Mouse (Mus musculus): Measurements from ENCODE around the gene Nkx3-2. TPM values are rescaled to one million over a fixed set of nuclear protein-coding genes. Genes with fewer than 3 reads are reported as not detected.

Nkx3-2 gene
- total RNA-seq, 1 experiment = 0.13 TPM

DNA sequence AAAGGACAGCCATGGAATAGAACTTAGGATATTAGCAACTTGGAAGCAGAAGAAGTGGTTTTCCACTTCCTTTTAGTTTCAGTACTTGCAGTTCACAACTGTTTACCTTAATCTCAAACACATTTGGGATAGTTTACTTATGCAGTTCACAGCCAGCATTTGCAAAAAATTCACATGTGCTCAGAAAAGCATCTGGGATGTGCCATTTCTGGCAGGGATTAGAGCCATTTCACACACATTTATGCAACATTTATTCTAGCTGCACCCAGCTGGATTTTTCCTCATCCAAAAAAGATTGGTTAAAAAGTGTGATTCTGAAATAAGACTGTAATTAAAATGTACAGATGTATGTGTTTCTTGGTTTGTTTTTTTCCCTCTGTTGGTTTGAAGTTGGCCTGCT is 30.1 kb upstream of the Nkx3-2 start:
- Histone ChIP-seq H3K27ac (ENCODE audit: insufficient read depth, low read depth, low read length, poor library complexity, severe bottlenecking) (no peak overlapping the region), H3K36me3 (ENCODE audit: control insufficient read depth, insufficient read depth, low read length, poor library complexity, severe bottlenecking) (peaks cover 5% of the 10 kb centered on the region; the same call in 1 of the 2 replicates), H3K9me3 (ENCODE audit: control insufficient read depth, insufficient read depth, low read depth, low read length) (no peaks in the 10 kb centered on the region), H3K9ac (ENCODE audit: insufficient read depth, low read depth, low read length, poor library complexity, severe bottlenecking) (no peak overlapping the region), H3K4me1 (ENCODE audit: control insufficient read depth in 2 of 2, insufficient read depth in 2 of 2, low read length in 2 of 2, poor library complexity in 1 of 2) (no peaks in the 10 kb centered on the region), H3K4me3 (ENCODE audit: insufficient read depth in 1 of 2, low read depth in 1 of 2, low read length in 2 of 2, poor library complexity in 1 of 2, severe bottlenecking in 1 of 2) (no peak overlapping the region)
- no peak for TF ChIP-seq ZNF384 (IDR thresholded peaks at IDR 0.05; ENCODE audit: low read depth, low read length)
- no peak for TF ChIP-seq ZC3H11A (IDR thresholded peaks at IDR 0.05; ENCODE audit: borderline replicate concordance, low read depth, low read length)
- no peak for TF ChIP-seq MAFK (IDR thresholded peaks at IDR 0.05; ENCODE audit: insufficient read depth, low read depth, low read length)
- no peak for TF ChIP-seq CHD2 (IDR thresholded peaks at IDR 0.05; ENCODE audit: low read depth, low read length)
- TF ChIP-seq HCFC1 (IDR thresholded peaks at IDR 0.05; ENCODE audit: borderline replicate concordance, insufficient read depth, low read length) = no peak
- DNase-seq (ENCODE audit: low read depth, low spot score) = no peak
- in situ Hi-C loops (cut with MboI; ENCODE audit: low sequenced_read_pairs in 2 of 2, unreplicated experiment in 2 of 2) = loop anchor here in 1 of 2 experiments (25.0 kb wide), 2 partner anchors 657 to 732 kb away; no protein-coding TSS in a partner anchor

DNA sequence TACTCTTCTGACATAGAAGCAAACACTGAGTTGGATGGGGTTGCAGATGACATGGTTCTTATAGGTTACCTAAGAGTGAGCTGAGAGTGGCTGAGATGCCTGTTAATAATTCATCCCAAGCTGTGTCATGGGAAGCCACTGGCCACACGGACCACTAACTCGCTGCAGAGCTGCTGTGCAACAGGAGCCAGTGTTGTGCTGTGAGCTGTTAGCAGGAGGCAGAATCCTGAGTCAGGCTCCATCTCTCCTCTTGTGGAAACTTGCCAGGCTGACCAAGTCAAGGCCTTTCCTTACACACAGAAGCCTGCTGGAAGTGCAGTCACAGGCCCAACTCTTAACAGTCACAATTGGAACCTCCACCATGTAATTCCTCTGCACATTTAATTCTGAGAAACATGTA is 26.2 kb upstream of the Nkx3-2 start:
- TF ChIP-seq ZNF384 (IDR thresholded peaks at IDR 0.05; ENCODE audit: low read depth, low read length) (no peak), CHD2 (IDR thresholded peaks at IDR 0.05; ENCODE audit: low read depth, low read length) (no peak), ZC3H11A (IDR thresholded peaks at IDR 0.05; ENCODE audit: borderline replicate concordance, low read depth, low read length) (no peak), MAFK (IDR thresholded peaks at IDR 0.05; ENCODE audit: insufficient read depth, low read depth, low read length) (no peak), HCFC1 (IDR thresholded peaks at IDR 0.05; ENCODE audit: borderline replicate concordance, insufficient read depth, low read length) (no peak)

DNA sequence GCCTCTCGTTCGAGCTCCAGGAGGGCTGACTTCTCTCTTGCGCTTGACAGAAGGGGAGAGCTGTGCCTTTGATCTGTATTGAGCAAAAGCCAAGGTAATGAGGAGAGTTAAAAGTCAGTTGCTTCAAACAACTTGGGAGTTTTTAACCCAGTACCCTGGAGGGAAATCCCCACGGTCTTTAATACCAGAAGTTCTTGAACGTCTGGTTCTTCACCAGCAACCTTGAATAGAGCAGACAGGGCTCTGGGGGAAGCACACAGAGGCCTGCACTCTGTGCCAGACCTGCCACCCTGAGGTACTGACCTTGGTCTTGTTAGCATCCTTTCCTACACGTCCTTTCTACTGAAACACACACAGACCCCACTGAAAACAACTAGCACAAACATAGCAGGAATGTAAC is 24.6 kb upstream of the Nkx3-2 start:
- no peak for DNase-seq (ENCODE audit: low read depth, low spot score)
- H3K9ac ChIP-seq (ENCODE audit: insufficient read depth, low read depth, low read length, poor library complexity, severe bottlenecking) = no peak overlapping the region
- peaks cover 13% of the 10 kb centered on the region for H3K36me3 ChIP-seq (ENCODE audit: control insufficient read depth, insufficient read depth, low read length, poor library complexity, severe bottlenecking)
- in situ Hi-C loops (cut with MboI; ENCODE audit: low sequenced_read_pairs in 2 of 2, unreplicated experiment in 2 of 2) = loop anchor here in 1 of 2 experiments (25.0 kb wide), 2 partner anchors 652 to 727 kb away; no protein-coding TSS in a partner anchor
- TF ChIP-seq HCFC1 (IDR thresholded peaks at IDR 0.05; ENCODE audit: borderline replicate concordance, insufficient read depth, low read length) (no peak), ZC3H11A (IDR thresholded peaks at IDR 0.05; ENCODE audit: borderline replicate concordance, low read depth, low read length) (no peak), ZNF384 (IDR thresholded peaks at IDR 0.05; ENCODE audit: low read depth, low read length) (no peak), CHD2 (IDR thresholded peaks at IDR 0.05; ENCODE audit: low read depth, low read length) (no peak)
- H3K27ac ChIP-seq (ENCODE audit: insufficient read depth, low read depth, low read length, poor library complexity, severe bottlenecking) = no peak overlapping the region
- no peak overlapping the region for H3K4me3 ChIP-seq (ENCODE audit: insufficient read depth in 1 of 2, low read depth in 1 of 2, low read length in 2 of 2, poor library complexity in 1 of 2, severe bottlenecking in 1 of 2)
- no peaks in the 10 kb centered on the region for H3K4me1 ChIP-seq (ENCODE audit: control insufficient read depth in 2 of 2, insufficient read depth in 2 of 2, low read length in 2 of 2, poor library complexity in 1 of 2)
- no peaks in the 10 kb centered on the region for H3K9me3 ChIP-seq (ENCODE audit: control insufficient read depth, insufficient read depth, low read depth, low read length)

More for the DNA sequence above, 26.2 kb upstream of the Nkx3-2 start:
- no peaks in the 10 kb centered on the region for H3K9me3 ChIP-seq (ENCODE audit: control insufficient read depth, insufficient read depth, low read depth, low read length)
- in situ Hi-C loops (cut with MboI; ENCODE audit: low sequenced_read_pairs in 2 of 2, unreplicated experiment in 2 of 2) = loop anchor here in 1 of 2 experiments (25.0 kb wide), 2 partner anchors 653 to 728 kb away; no protein-coding TSS in a partner anchor
- peaks cover 15% of the 10 kb centered on the region for H3K36me3 ChIP-seq (ENCODE audit: control insufficient read depth, insufficient read depth, low read length, poor library complexity, severe bottlenecking)
- H3K27ac ChIP-seq (ENCODE audit: insufficient read depth, low read depth, low read length, poor library complexity, severe bottlenecking) = no peak overlapping the region
- H3K4me3 ChIP-seq (ENCODE audit: insufficient read depth in 1 of 2, low read depth in 1 of 2, low read length in 2 of 2, poor library complexity in 1 of 2, severe bottlenecking in 1 of 2) = no peak overlapping the region
- no peaks in the 10 kb centered on the region for H3K4me1 ChIP-seq (ENCODE audit: control insufficient read depth in 2 of 2, insufficient read depth in 2 of 2, low read length in 2 of 2, poor library complexity in 1 of 2)
- no peak overlapping the region for H3K9ac ChIP-seq (ENCODE audit: insufficient read depth, low read depth, low read length, poor library complexity, severe bottlenecking)
- no peak for DNase-seq (ENCODE audit: low read depth, low spot score)

DNA sequence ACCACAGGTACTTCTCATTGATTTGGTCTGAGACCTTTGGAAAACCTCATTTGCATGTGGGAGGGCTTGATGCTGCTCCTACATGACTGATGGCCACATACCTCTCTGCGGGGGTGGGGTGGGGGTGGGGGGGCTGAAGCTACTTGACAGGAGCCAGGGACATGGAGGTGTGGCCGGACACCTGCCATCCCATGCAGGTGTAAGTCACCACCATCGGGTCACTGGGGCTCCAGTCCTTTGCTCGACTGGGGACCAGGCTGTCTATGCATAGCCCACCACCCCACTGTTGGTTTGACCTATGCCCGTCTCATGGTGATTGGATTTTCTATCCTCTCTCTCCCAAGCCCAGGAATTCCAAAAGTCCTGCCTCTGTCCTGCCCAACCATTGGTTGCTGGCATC is 17.6 kb upstream of the Nkx3-2 start:
- TF ChIP-seq ZNF384 (IDR thresholded peaks at IDR 0.05; ENCODE audit: low read depth, low read length) (no peak), MAFK (IDR thresholded peaks at IDR 0.05; ENCODE audit: insufficient read depth, low read depth, low read length) (no peak), HCFC1 (IDR thresholded peaks at IDR 0.05; ENCODE audit: borderline replicate concordance, insufficient read depth, low read length) (no peak), ZC3H11A (IDR thresholded peaks at IDR 0.05; ENCODE audit: borderline replicate concordance, low read depth, low read length) (no peak)

More for the DNA sequence above, 17.6 kb upstream of the Nkx3-2 start:
- Histone ChIP-seq H3K4me1 (ENCODE audit: control insufficient read depth in 2 of 2, insufficient read depth in 2 of 2, low read length in 2 of 2, poor library complexity in 1 of 2) (peaks cover 0 to 2% of the 10 kb centered on the region in 2 experiments; a peak in 1 of 4 replicates), H3K9me3 (ENCODE audit: control insufficient read depth, insufficient read depth, low read depth, low read length) (no peaks in the 10 kb centered on the region), H3K27ac (ENCODE audit: insufficient read depth, low read depth, low read length, poor library complexity, severe bottlenecking) (no peak overlapping the region), H3K9ac (ENCODE audit: insufficient read depth, low read depth, low read length, poor library complexity, severe bottlenecking) (no peak overlapping the region), H3K36me3 (ENCODE audit: control insufficient read depth, insufficient read depth, low read length, poor library complexity, severe bottlenecking) (peaks cover 7% of the 10 kb centered on the region), H3K4me3 (ENCODE audit: insufficient read depth in 1 of 2, low read depth in 1 of 2, low read length in 2 of 2, poor library complexity in 1 of 2, severe bottlenecking in 1 of 2) (no peak overlapping the region)
- in situ Hi-C loops (cut with MboI; ENCODE audit: low sequenced_read_pairs in 2 of 2, unreplicated experiment in 2 of 2) = loop anchor here in 1 of 2 experiments (25.0 kb wide), 2 partner anchors 645 to 720 kb away; no protein-coding TSS in a partner anchor
- no peak for DNase-seq (ENCODE audit: low read depth, low spot score)
